Mouse (Mus musculus): Measurements from ENCODE around the gene Cwf19l1. TPM values are rescaled to one million over a fixed set of nuclear protein-coding genes. Genes with fewer than 3 reads are reported as not detected.

The Cwf19l1 gene
- polyA plus RNA-seq, 2 experiments = 8.8 to 12.9 TPM

GRCm38 (mm10) chr19:44071166-44071565 is 64.5 kb downstream of the Cwf19l1 start:
- Histone ChIP-seq H3K4me1 (replicated peaks; ENCODE audit: control insufficient read depth in 2 of 2, insufficient read depth in 2 of 2, low read length in 1 of 2) (peaks cover 0 to 14% of the 10 kb centered on the region in 2 experiments; a peak in 3 of 4 replicates), H3K4me3 (ENCODE audit: insufficient read depth in 1 of 2, low read depth in 2 of 2, low read length in 2 of 2) (no peak overlapping the region), H3K27ac (no peak overlapping the region), H3K27me3 (ENCODE audit: control insufficient read depth, insufficient read depth, low read length) (no peaks in the 10 kb centered on the region), H3K36me3 (replicated peaks; ENCODE audit: control insufficient read depth, insufficient read depth, low read depth) (no peaks in the 10 kb centered on the region; the same call in 1 of the 2 replicates), H3K4me2 (ENCODE audit: low read depth) (no peak overlapping the region), H3K9ac (replicated peaks) (no peak overlapping the region), H3K9me3 (ENCODE audit: control insufficient read depth, low read length) (no peaks in the 10 kb centered on the region)
- TF ChIP-seq CTCF (IDR thresholded peaks at IDR 0.05; ENCODE audit: low read depth) (no peak), EP300 (IDR thresholded peaks at IDR 0.05; ENCODE audit: low read depth) (no peak)
- ATAC-seq (ENCODE audit: insufficient read depth) (no peak), DNase-seq (ENCODE audit: low read depth in 3 of 3, low spot score in 3 of 3) (no peak)
- WGBS (ENCODE audit: insufficient replicate concordance) = 77% methylated on average over 5 of the region's 5 CpGs

DNA sequence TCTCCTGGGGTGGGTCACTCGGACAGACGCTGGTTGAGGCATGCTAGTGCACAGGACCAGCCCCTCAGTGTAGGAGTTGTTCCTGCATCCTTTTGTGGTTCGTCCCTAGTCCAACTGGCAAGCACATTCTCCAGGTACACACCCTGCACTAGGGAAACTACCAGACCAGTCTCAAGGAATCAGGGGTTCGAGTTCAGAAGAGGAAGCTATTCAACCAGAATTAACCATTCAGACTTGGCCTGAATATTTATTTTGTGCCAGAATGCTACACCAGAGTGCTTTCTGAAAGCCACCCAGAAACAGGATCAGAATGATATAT is 65.8 kb downstream of the Cwf19l1 start:
- peak; percentile 54 for ATAC-seq (ENCODE audit: insufficient read depth)
- TF ChIP-seq CTCF (IDR thresholded peaks at IDR 0.05; ENCODE audit: low read depth) (no peak), EP300 (IDR thresholded peaks at IDR 0.05; ENCODE audit: low read depth) (no peak)
- Histone ChIP-seq H3K27me3 (ENCODE audit: control insufficient read depth, insufficient read depth, low read length) (no peaks in the 10 kb centered on the region), H3K4me1 (replicated peaks; ENCODE audit: control insufficient read depth in 2 of 2, insufficient read depth in 2 of 2, low read length in 1 of 2) (peaks cover 0 to 14% of the 10 kb centered on the region in 2 experiments; a peak in 3 of 4 replicates), H3K9ac (replicated peaks) (peak overlapping the region; percentile 35), H3K9me3 (ENCODE audit: control insufficient read depth, low read length) (no peaks in the 10 kb centered on the region), H3K4me3 (ENCODE audit: insufficient read depth in 1 of 2, low read depth in 2 of 2, low read length in 2 of 2) (peak overlapping the region; percentile 58 to 66), H3K36me3 (replicated peaks; ENCODE audit: control insufficient read depth, insufficient read depth, low read depth) (no peaks in the 10 kb centered on the region; the same call in 1 of the 2 replicates), H3K27ac (no peak overlapping the region), H3K4me2 (ENCODE audit: low read depth) (peak overlapping the region; percentile 78)
- WGBS (ENCODE audit: insufficient replicate concordance) = 10% methylated on average over 4 of the region's 4 CpGs
- DNase-seq (ENCODE audit: low read depth in 3 of 3, low spot score in 3 of 3) = no peak

- WGBS (ENCODE audit: insufficient replicate concordance) = 1% methylated on average over 75 of the region's 75 CpGs
- TF ChIP-seq EP300 (IDR thresholded peaks at IDR 0.05; ENCODE audit: low read depth) (no peak), CTCF (IDR thresholded peaks at IDR 0.05; ENCODE audit: low read depth) (no peak)
- H3K4me1 ChIP-seq (replicated peaks; ENCODE audit: control insufficient read depth in 2 of 2, insufficient read depth in 2 of 2, low read length in 1 of 2) = peaks cover 0 to 14% of the 10 kb centered on the region in 2 experiments; a peak in 3 of 4 replicates
- peak within 1 kb of the TSS; percentile 52 for H3K9ac ChIP-seq (replicated peaks)
- H3K4me2 ChIP-seq (ENCODE audit: low read depth) = peak within 1 kb of the TSS; percentile 78
- DNase-seq (ENCODE audit: low read depth in 3 of 3, low spot score in 3 of 3) (peak; percentile 55 to 66 (median 59)), ATAC-seq (ENCODE audit: insufficient read depth) (peak; percentile 85)
- H3K4me3 ChIP-seq (ENCODE audit: insufficient read depth in 1 of 2, low read depth in 2 of 2, low read length in 2 of 2) = peak within 1 kb of the TSS; percentile 58 to 66
- H3K9me3 ChIP-seq (ENCODE audit: control insufficient read depth, low read length) = no peaks in the 10 kb centered on the region
- H3K36me3 ChIP-seq (replicated peaks; ENCODE audit: control insufficient read depth, insufficient read depth, low read depth) = no peaks in the 10 kb centered on the region; the same call in 1 of the 2 replicates
- H3K27me3 ChIP-seq (ENCODE audit: control insufficient read depth, insufficient read depth, low read length) = no peaks in the 10 kb centered on the region
- H3K27ac ChIP-seq = no peak within 1 kb of the TSS
These were observed 66.4 kb downstream of the Cwf19l1 start, which contains the start of gene Erlin1 for GRCm38 (mm10) chr19:44069121-44069913. TSS of gene Erlin1 (minus strand) at chr19:44069785.

GRCm38 (mm10) chr19:44068232-44068631 is 67.4 kb downstream of the Cwf19l1 start:
- peak overlapping the region; percentile 10 to 58; a peak in 3 of 4 replicates for H3K4me3 ChIP-seq (ENCODE audit: insufficient read depth in 1 of 2, low read depth in 2 of 2, low read length in 2 of 2)
- no peak for TF ChIP-seq EP300 (IDR thresholded peaks at IDR 0.05; ENCODE audit: low read depth)
- TF ChIP-seq CTCF (IDR thresholded peaks at IDR 0.05; ENCODE audit: low read depth) = no peak
- H3K27ac ChIP-seq = no peak overlapping the region
- no peak for ATAC-seq (ENCODE audit: insufficient read depth)
- H3K9ac ChIP-seq (replicated peaks) = no peak overlapping the region
- peaks cover 0 to 14% of the 10 kb centered on the region in 2 experiments; a peak in 3 of 4 replicates for H3K4me1 ChIP-seq (replicated peaks; ENCODE audit: control insufficient read depth in 2 of 2, insufficient read depth in 2 of 2, low read length in 1 of 2)
- WGBS (ENCODE audit: insufficient replicate concordance) = 28% methylated on average over 4 of the region's 4 CpGs
- peak overlapping the region; percentile 78 for H3K4me2 ChIP-seq (ENCODE audit: low read depth)
- no peak for DNase-seq (ENCODE audit: low read depth in 3 of 3, low spot score in 3 of 3)
- H3K36me3 ChIP-seq (replicated peaks; ENCODE audit: control insufficient read depth, insufficient read depth, low read depth) = no peaks in the 10 kb centered on the region; the same call in 1 of the 2 replicates
- H3K27me3 ChIP-seq (ENCODE audit: control insufficient read depth, insufficient read depth, low read length) = no peaks in the 10 kb centered on the region
- H3K9me3 ChIP-seq (ENCODE audit: control insufficient read depth, low read length) = no peaks in the 10 kb centered on the region

DNA sequence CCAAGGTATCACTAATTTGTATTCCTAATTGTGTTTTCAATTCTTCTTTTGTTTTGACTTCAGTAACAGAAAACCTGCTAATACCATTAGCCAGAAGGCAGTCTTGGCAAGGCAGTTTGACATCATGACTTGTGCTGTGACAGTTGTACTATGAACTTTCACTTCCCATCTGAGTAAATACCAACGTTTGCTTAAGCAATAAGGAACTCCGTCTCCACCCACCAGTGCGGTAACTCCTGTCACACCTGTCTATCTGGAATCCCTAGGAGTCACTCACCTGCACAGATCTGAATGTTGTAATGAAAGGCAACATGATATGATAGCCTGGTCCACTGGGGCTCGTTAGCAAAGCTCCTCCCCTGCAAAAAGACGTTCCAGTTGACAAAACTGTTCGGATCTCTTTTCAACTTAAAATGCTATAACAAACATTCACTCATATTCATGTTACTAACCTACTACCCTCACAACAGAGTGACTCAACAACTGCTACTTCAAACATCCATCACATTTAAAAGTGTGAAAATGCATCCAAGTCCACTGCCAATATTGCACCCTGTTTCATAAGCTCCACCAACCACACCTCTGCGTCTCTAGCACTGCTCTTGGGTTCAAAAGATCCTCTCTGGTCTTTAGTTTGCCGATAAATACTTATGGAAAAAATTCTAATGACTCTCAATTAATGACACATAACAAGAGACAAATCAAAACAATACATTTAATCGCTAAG is 68.2 kb downstream of the Cwf19l1 start:
- 64% methylated on average over 9 of the region's 9 CpGs for WGBS (ENCODE audit: insufficient replicate concordance)
- no peaks in the 10 kb centered on the region for H3K27me3 ChIP-seq (ENCODE audit: control insufficient read depth, insufficient read depth, low read length)
- H3K27ac ChIP-seq = no peak overlapping the region
- peak overlapping the region; percentile 78 for H3K4me2 ChIP-seq (ENCODE audit: low read depth)
- ATAC-seq (ENCODE audit: insufficient read depth) = no peak
- DNase-seq (ENCODE audit: low read depth in 3 of 3, low spot score in 3 of 3) = no peak
- H3K4me1 ChIP-seq (replicated peaks; ENCODE audit: control insufficient read depth in 2 of 2, insufficient read depth in 2 of 2, low read length in 1 of 2) = peaks cover 0 to 14% of the 10 kb centered on the region in 2 experiments; a peak in 3 of 4 replicates
- no peak for TF ChIP-seq CTCF (IDR thresholded peaks at IDR 0.05; ENCODE audit: low read depth)
- no peak for TF ChIP-seq EP300 (IDR thresholded peaks at IDR 0.05; ENCODE audit: low read depth)
- H3K36me3 ChIP-seq (replicated peaks; ENCODE audit: control insufficient read depth, insufficient read depth, low read depth) = no peaks in the 10 kb centered on the region; the same call in 1 of the 2 replicates
- no peaks in the 10 kb centered on the region for H3K9me3 ChIP-seq (ENCODE audit: control insufficient read depth, low read length)
- peak overlapping the region in 1 of 2 experiments; percentile 3; a peak in 1 of 4 replicates for H3K4me3 ChIP-seq (ENCODE audit: insufficient read depth in 1 of 2, low read depth in 2 of 2, low read length in 2 of 2)
- H3K9ac ChIP-seq (replicated peaks) = no peak overlapping the region
